Mouse (Mus musculus): Measurements from ENCODE around the gene Aunip.

- TF ChIP-seq CTCF (conservative IDR thresholded peaks at IDR 0.05; ENCODE audit: insufficient read depth, insufficient read length, low read depth, low read length) (no peak), POLR2A (IDR thresholded peaks at IDR 0.05; ENCODE audit: low read depth, low read length) (no peak)
Observed at GRCm38 (mm10) chr4:134514309-134514930, 3.6 kb downstream of the Aunip start.

Measured in kidney, adult 2 months (tissue).